Mouse (Mus musculus) testis, adult 2 months (tissue): ENCODE measurements around the gene Cog1. TPM values are rescaled to one million over a fixed set of nuclear protein-coding genes. Genes with fewer than 3 reads are reported as not detected.
"Not testable (repeated sequence)": the region's sequence is repeated elsewhere in the genome, so short reads cannot be mapped to it uniquely, and the experiment has no call there.

ENCODE experiments used
- H3K27ac ChIP-seq: fragments of 200-500 bp; 2 replicates; pipeline ENCODE4 v1.5.1; 2012; ENCODE audit warnings: low read depth, low read length; ENCODE audit not compliant: control insufficient read depth, insufficient read depth
- H3K27me3 ChIP-seq: fragments of 200-500 bp; 2 replicates; pipeline ENCODE4 v1.6.1; 2012; ENCODE audit warnings: mild to moderate bottlenecking, low read length, moderate library complexity; ENCODE audit not compliant: control insufficient read depth, insufficient read depth
- H3K36me3 ChIP-seq: fragments of 200-500 bp; 2 replicates; pipeline ENCODE4 v1.6.1; 2012; ENCODE audit warnings: mild to moderate bottlenecking, low read length; ENCODE audit not compliant: control insufficient read depth, insufficient read depth
- H3K4me1 ChIP-seq: fragments of 200-500 bp; 2 replicates; pipeline ENCODE4 v1.6.1; 2012; ENCODE audit warnings: low read length; ENCODE audit not compliant: control insufficient read depth, insufficient read depth
- H3K4me3 ChIP-seq: fragments of 200-500 bp; 2 replicates; pipeline ENCODE4 v1.5.1; 2012; ENCODE audit warnings: low read depth, mild to moderate bottlenecking, low read length, moderate library complexity, mixed read lengths; ENCODE audit not compliant: control insufficient read depth
- CTCF ChIP-seq: fragments of 200-500 bp; IDR thresholded peaks from 2 replicates; pipeline ENCODE4 v1.5.1; 2012; ENCODE audit warnings: low read depth, mild to moderate bottlenecking, inconsistent platforms, low read length, moderate library complexity; ENCODE audit not compliant: control insufficient read depth, insufficient read depth, insufficient replicate concordance
- POLR2A ChIP-seq: fragments of 200-500 bp; IDR thresholded peaks from 2 replicates; pipeline ENCODE4 v1.6.1; 2012; ENCODE audit warnings: low read depth, mild to moderate bottlenecking, inconsistent platforms, low read length, moderate library complexity; ENCODE audit not compliant: control insufficient read depth
- polyA plus RNA-seq: library from polyadenylated mRNA; depleted of rRNA; stranded (reverse); fragments of >200 nt; gene quantifications from 2 replicates; pipeline ENCODE4 v1.2.3, GENCODE M21; 2012

The Cog1 gene
- polyA plus RNA-seq, 1 experiment: 50.2 TPM

DNA sequence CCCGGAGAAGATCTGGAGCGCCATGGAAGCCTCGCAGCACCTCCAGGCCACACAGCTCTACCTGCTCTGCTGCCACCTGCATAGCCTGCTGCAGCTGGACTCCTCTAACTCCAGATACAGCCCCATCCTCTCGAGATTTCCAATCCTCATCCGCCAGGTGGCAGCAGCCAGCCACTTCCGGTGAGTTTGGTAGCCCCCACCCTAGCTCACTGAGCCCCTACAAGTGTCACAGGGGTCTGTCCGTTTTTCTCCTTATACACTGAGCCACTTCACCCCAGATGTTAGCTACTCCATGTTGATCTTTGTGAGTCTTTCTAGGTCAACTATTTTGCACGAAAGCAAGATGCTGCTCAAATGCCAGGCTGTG is 2.9 kb downstream of the Cog1 start:
- H3K4me1 ChIP-seq: peaks cover 16% of the 10 kb centered on the region
- peak overlapping the region; percentile 0; the same call in 1 of the 2 replicates for H3K4me3 ChIP-seq
- TF ChIP-seq POLR2A: no peak
- TF ChIP-seq CTCF: peak; percentile 50; the same call in 1 of the 2 replicates
- H3K36me3 ChIP-seq: no peaks in the 10 kb centered on the region; the same call in 1 of the 2 replicates
- H3K27ac ChIP-seq: no peak overlapping the region
- H3K27me3 ChIP-seq: no peaks in the 10 kb centered on the region

DNA sequence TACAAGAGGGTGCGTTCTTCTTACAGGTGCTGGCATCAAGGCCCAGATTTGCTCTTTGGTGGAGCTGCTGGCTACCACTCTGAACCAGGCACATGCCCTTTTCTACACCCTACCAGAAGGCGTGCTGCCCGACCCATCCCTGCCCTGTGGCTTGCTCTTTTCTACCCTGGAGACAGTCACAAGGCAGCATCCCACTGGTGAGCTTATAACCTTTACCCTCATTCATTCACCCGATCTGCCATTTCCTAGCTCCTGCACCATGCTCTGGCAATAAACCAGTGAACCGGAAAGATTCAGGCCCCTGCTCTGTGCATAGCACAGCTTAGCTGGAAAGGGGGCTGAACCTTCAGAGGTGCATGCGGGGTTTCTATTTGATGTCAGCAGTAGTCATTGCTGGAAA is 3.5 kb downstream of the Cog1 start:
- no peak overlapping the region for H3K27ac ChIP-seq
- no peak overlapping the region for H3K4me3 ChIP-seq
- TF ChIP-seq CTCF (no peak), POLR2A (no peak)
- peaks cover 16% of the 10 kb centered on the region for H3K4me1 ChIP-seq
- no peaks in the 10 kb centered on the region; the same call in 1 of the 2 replicates for H3K36me3 ChIP-seq
- no peaks in the 10 kb centered on the region for H3K27me3 ChIP-seq

DNA sequence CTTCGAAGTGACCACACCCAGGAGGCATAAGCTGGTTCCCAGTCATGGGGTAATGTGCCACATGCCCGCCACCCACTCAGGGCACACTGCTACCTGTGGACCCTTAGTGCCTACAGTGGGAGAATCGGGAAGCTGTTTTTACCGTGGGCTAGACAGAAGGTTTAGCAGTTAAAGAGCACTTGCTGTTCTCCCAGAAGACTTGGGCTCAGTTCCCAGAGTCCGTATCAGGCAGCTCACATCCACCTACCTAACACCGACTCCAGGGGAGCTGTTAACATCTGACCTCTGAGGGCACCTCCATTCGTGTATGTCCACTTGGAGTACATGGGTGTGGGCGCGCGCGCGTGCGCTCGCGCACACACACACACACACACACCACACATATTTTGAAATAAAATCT is 5.1 kb downstream of the Cog1 start:
- no peaks in the 10 kb centered on the region; the same call in 1 of the 2 replicates for H3K36me3 ChIP-seq
- H3K27ac ChIP-seq: no peak overlapping the region
- H3K4me3 ChIP-seq: no peak overlapping the region
- no peaks in the 10 kb centered on the region for H3K27me3 ChIP-seq
- TF ChIP-seq CTCF (no peak), POLR2A (no peak)
- H3K4me1 ChIP-seq: peaks cover 5% of the 10 kb centered on the region; the same call in 1 of the 2 replicates

DNA sequence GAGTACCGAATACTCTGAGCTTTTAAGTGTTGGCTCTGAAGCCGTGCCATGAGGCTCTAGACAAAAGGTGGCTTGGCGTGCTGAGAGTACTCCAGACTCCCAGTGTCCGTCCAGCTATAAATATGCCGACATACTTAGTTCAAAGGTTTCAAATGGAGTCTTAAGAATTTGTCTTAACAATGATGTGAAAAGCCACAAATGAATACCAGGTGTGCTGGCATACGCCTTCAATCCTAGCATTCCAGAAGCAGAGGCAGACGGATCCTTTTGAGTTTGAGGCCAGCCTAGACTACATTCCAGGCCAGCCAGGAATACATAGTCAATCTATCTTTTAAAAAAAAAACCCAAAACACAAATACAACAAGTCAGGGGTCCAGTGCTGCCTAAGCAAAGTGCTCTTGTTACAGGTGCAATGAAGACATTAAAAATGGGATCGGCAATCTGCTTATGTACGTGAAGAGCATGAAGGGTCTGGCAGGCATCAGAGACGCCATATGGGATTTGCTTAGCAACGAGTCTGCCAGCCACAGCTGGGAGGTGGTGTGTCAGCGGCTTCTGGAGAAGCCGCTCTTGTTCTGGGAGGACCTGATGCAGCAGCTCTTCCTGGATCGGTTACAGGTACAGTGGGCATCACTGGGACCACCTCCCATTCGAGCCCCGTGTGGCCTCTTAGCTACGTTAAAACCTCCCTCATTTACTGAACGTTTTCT is 5.7 kb downstream of the Cog1 start:
- TF ChIP-seq CTCF: no peak
- TF ChIP-seq POLR2A: no peak
- H3K27me3 ChIP-seq: no peaks in the 10 kb centered on the region
- H3K4me1 ChIP-seq: peaks cover 5% of the 10 kb centered on the region; the same call in 1 of the 2 replicates
- no peaks in the 10 kb centered on the region; the same call in 1 of the 2 replicates for H3K36me3 ChIP-seq
- no peak overlapping the region for H3K4me3 ChIP-seq
- no peak overlapping the region for H3K27ac ChIP-seq

DNA sequence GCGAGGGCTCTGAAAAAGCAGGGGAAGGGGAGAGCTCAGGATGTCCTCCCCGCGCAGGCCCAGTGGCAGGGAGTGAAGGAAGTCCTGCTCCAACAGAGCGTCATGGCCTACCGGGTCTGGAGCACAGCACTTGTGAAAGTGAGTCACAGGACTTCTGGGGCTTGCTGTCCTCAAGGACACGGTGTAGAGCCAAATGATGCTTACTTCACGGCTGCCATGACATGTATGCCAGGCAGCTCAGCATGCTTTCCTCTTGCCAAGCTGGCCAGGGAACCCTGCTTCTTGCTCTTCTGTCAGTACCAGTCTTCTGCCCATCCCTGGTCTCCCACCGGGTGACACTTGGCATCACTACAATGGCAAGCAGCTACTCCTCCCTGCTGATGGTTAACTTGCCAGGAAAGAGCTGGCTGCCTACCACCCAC is 7.6 kb downstream of the Cog1 start:
- H3K36me3 ChIP-seq: peaks cover 2% of the 10 kb centered on the region; the same call in 1 of the 2 replicates
- TF ChIP-seq CTCF (no peak), POLR2A (no peak)
- no peak overlapping the region for H3K4me3 ChIP-seq
- no peak overlapping the region for H3K27ac ChIP-seq
- H3K27me3 ChIP-seq: no peaks in the 10 kb centered on the region
- H3K4me1 ChIP-seq: no peaks in the 10 kb centered on the region

DNA sequence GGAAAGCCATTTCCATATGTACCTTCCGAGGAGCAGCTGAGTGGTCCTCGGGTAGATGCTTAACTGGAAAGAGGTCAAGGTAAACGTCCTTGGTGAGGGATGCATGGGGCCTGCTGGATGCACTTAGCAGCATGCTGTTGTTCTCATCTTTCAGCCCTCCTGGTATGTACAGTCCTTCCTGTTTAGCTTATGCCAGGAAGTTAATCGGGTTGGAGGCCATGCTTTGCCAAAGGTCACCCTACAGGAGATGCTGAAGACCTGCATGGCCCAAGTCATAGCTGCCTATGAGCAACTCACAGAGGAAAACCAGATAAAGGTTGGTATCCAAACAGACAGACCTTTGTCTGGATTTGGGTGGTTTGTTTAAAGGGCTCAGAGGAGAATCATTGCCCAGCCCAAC is 8.3 kb downstream of the Cog1 start:
- TF ChIP-seq CTCF: no peak
- no peak for TF ChIP-seq POLR2A
- H3K4me3 ChIP-seq: no peak overlapping the region
- H3K4me1 ChIP-seq: no peaks in the 10 kb centered on the region
- no peaks in the 10 kb centered on the region for H3K27me3 ChIP-seq
- peaks cover 2% of the 10 kb centered on the region; the same call in 1 of the 2 replicates for H3K36me3 ChIP-seq
- H3K27ac ChIP-seq: no peak overlapping the region

DNA sequence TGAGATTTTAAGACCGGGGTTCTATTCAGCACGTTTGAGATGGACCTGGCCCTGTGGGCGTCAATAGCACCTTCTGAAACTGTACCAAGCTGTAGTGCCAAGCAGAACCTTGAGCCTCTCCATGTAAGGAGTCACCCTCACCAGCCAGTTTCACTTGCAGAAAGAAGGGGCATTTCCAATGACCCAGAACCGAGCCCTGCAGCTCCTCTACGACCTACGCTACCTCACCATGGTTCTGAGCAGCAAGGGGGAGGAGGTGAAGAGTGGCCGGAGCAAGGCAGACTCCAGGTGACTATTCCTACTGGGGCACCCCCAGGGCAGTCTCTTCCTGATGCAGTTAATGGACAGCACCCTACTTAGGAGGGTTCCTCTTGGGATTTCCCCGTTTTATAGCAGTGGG is 9.3 kb downstream of the Cog1 start:
- peaks cover 2% of the 10 kb centered on the region; the same call in 1 of the 2 replicates for H3K36me3 ChIP-seq
- no peak overlapping the region for H3K4me3 ChIP-seq
- TF ChIP-seq CTCF: no peak
- no peak for TF ChIP-seq POLR2A
- H3K27me3 ChIP-seq: no peaks in the 10 kb centered on the region
- H3K4me1 ChIP-seq: no peaks in the 10 kb centered on the region
- no peak overlapping the region for H3K27ac ChIP-seq

DNA sequence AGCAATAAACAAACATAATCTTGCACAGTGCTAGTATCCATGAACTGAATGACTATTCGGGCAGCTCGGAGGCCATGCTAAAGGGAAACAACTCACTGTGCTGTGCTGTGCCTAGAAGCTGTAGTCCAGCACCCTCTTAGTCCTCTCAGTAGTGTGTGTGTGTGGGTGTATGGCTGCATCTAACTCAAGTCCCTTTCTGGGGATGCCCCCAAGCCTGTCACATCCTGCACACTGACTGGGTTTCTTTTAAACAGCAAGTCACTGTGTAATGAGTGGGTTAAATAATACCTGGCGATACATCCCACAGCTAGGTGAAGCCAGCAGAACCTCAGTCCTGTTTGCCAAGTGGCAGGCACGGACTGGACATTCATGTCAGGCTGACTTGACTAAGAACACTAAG is 9.8 kb downstream of the Cog1 start:
- H3K27ac ChIP-seq: no peak overlapping the region
- TF ChIP-seq POLR2A (no peak), CTCF (no peak)
- H3K4me3 ChIP-seq: no peak overlapping the region
- H3K27me3 ChIP-seq: no peaks in the 10 kb centered on the region
- H3K4me1 ChIP-seq: no peaks in the 10 kb centered on the region
- peaks cover 2% of the 10 kb centered on the region; the same call in 1 of the 2 replicates for H3K36me3 ChIP-seq

DNA sequence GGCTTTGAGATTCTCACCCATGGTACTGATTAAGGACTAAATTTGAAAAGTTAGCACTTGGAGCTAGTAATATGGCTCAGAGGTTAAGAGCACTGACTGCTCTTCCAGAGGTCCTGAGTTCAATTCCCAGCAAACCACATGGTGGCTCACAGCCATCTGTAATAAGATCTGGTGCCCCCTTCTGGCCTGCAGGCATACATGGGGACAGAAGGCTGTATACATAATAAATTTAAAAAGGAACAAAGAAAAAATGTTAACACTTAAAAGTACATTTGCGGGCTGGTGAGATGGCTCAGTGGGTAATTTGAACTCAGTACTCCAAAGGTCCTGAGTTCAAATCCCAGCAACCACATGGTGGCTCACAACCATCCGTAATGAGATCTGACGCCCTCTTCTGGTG is 11.2 kb downstream of the Cog1 start:
- not testable (repeated sequence) for H3K36me3 ChIP-seq, H3K4me3 ChIP-seq, H3K27me3 ChIP-seq, H3K27ac ChIP-seq, H3K4me1 ChIP-seq
